Mouse (Mus musculus) yolk sac, embryonic 10.5 days (tissue): ENCODE results near the gene Tcerg1l.

Source experiments
- DNase-seq: peaks from one replicate; pipeline ENCODE4 v3.0.0-alpha.2; 2017; ENCODE audit warnings: low spot score

Tcerg1l gene

DNA sequence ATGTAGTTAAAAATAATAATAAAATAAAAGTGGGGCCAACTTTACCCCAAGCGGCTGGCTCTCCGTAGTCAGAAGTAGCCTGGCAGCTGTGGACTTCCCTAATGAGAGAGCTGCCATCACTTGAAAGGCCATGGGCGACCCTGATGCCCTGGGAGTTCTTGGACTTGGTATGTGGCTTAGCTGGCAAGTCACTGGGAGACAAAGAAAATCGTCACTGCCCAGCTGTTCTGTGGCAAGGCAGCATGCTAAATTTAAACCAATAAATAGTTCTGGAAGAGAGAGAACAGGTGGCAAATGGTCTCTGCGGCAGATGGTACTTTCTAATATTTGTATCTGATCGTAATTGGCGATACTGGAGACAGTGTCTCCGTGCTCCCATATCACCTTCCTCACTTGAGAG lies 40.1 kb downstream of the Tcerg1l start:
- no peak for DNase-seq

DNA sequence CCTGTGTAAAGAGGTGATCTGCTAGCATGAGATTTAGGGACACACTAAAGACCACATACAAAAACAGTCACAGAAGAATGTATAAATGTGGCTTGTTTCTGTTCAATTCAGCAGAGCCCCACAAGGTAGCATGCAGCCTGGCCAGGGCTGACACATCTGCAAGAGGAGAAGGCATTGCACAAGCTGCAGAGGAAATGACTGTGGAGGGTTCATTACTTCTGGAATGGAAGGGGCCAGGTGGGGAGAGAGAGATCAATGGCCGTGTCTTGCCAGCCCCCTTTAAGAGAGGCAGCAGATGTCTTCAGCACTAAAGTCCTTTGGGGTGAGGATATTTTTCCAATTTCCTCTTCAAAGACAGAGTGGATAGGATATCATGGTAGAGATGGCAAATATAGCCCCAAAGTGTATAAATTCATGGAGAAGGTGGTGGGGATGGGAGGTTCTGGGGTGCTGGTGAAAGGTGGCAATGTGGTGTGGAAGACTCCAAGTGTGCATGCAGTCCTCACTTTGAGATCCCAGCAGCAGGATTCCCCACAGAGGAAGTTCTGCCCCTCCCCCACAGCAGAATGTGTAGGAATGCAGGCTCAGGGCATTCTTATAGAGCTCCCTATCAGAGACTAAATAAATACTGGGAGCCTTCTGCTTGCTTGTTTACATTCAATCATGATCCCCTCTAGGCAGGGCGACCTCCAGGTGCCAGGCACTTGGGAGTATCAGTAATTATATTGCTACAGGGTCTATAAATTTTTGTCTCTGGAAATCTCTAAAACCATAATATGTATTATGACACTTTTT lies 40.7 kb downstream of the Tcerg1l start:
- DNase-seq, result peak; percentile 42

DNA sequence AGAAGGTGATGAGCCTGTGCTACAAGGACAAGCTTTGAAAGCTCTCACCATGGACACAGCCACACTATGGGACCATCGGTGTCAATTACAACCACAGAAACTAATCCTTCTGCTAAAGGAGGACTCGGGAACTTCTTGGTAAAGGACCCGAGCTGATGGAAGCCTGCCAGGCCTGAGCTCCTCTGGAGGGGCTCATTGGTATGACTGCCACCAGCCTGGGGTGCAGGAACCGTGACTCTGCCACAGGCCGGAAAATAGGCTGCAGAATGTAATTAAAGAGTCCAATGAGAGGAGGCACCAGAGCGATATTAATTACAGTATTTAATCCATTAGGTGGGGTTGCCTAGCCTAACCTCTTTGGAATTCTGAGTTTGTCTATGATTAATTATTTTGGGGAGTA lies 52.1 kb downstream of the Tcerg1l start:
- no peak for DNase-seq

DNA sequence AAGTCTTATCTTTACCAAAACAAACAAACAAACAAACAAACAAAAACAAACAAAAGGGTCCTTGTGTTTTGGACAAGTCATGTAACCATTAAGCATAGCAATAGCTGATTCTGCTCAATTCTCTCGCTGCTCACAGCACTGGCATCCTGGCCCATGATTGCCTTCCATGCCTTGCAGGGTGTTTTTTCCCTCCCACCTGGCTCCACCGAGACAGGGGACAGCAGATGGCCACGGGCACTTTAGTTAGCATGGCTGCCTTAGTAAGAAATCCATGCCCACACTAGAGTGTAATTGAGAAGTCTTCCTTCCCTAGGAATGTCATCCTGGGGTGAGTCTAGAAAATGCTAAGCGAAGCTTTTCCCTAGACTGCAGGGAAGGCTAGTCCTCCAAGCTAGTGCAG lies 59.1 kb downstream of the Tcerg1l start:
- DNase-seq, result no peak

DNA sequence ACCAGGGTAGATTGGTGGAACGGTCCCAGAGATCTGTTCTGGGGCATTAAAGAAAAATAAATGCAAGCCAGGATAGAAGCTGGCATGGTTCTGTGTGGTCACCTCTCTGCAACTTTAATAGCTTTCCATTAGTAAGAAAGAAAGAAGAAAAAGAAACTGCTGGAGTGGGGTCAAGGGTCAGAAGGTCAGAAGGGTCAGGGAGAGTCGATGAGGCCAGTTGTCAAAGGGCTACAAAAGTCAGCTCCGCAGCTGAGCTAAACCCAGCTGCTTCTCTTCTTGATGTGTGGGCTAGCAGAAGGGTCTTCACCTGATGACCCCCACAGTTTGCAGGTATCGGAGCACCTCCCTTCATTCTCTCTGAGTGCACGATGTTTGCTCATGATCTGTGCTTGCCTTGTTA lies 59.6 kb downstream of the Tcerg1l start:
- DNase-seq, result no peak

DNA sequence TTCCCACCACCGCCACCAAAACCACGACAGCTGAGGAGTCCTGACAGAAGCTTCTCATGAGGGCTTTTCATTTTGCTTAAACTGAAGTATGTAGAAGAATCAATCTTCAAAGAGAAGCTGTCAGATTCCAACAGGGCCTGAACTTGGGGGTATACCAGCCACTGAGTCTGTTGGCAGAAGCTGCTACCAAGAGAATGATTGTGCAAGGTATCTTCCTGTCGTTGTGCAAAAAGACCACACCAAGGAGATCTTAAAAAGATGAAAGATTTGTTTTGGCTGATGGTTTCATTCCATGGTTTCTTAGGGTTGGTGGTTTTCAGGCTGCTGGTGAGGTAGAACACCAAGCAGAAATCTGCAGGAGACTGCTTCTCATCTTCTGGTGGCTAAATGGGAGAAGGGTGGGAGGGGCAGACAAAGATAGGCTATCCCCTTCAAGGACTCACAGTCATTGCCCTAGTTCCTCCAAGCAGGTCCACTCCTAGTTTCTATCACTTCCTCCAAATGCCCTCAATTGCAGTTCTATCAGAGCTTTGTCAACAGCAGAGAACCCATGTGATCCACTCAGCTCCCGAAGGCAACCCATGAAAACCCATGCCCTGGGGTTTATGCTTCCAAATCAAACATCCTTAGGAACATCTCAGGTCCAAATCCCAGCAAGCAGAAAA lies 64.9 kb downstream of the Tcerg1l start:
- no peak for DNase-seq

DNA sequence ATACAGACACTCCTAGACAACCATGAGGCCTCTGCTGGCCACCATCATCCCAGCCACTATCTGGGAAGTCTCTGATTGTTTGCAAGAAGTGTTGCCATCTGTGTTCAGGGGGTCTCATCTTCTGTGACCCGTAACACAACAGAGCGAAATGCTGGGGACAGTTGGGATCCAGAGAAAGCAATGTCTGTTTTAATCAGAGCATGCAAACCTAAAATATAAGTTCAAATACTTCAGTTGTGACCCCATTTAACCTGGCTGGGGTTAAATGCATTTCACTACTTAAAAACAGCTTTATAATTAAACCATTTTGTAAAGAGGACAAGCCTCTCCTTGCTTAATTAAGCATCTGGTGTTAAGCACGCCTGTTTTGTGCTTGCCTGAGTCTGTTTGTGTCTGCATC lies 66.3 kb downstream of the Tcerg1l start:
- no peak for DNase-seq

DNA sequence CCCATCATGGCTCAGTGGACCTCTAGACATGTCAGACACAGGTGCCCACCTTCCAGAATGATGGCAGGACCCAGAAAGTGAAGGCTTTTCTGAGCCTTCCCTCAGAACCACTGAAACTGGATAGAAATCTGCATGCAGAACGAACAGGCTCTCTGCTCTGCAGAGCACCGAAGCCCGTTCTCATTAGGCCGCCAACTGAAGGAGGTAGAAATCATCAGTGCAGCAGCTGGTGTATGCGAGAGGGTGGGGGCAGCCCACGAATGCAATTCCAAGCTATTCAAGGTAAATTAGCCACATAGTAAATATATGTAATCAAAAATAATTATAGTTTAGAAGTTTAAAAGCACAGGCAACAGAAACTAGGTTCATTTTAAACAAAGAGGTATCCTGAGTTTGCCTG lies 68.9 kb downstream of the Tcerg1l start:
- no peak for DNase-seq

DNA sequence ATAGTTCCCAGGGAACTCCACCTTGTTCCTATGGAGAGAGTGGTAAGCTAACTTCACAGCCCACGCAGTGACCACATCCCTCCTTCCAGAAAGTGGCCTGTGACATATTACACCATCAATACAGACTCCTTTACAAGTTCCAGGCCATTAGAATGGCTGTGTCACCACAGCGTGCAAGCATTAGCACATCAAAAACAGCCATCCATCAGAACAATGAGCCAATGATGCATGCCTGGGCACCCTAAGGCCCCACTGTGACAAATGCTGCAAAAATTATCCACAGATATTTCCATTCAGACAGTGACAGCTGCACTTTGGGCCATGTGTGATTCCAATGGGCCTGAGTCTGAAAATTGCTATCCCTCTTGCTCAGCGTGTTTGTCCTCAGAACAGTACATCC lies 70.8 kb downstream of the Tcerg1l start:
- no peak for DNase-seq

DNA sequence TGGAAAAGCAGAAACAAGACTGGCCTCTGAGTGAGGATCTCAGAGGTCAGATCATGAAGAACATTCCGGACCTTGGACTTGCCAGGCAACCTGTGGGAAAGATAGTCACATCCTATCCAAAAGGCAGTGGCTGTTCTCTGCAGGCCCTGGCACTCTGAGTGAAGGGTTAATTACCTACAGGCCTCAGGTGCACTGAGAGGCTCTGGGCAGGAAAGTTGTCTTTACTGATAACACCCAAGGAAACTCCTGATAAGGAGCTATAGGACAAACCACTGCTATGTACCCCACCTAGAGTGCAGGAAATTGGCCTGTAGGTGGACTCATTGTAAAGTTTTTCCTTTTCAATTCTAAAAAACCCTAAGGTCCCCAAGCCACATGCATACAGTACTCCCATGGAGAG lies 83.8 kb downstream of the Tcerg1l start:
- no peak for DNase-seq

DNA sequence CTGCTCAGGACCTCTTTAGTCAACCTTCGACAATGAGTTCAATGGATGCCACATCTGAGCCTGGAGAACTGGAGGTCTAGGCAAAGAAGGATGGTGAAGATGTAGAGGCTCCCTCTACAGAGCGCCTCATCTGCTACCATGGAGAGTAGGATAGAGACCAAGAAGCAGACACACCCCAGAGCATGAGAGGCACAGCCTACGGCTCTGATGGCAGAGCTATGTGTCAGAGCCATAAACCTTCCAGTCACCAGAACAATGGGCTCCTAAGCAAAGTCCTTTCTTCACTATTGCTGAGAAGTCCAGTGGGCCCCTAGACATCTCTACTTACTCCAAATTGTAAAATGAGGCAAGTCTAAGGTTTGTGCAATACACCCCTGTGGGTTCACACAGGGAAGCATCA lies 91.4 kb downstream of the Tcerg1l start:
- DNase-seq, result no peak

DNA sequence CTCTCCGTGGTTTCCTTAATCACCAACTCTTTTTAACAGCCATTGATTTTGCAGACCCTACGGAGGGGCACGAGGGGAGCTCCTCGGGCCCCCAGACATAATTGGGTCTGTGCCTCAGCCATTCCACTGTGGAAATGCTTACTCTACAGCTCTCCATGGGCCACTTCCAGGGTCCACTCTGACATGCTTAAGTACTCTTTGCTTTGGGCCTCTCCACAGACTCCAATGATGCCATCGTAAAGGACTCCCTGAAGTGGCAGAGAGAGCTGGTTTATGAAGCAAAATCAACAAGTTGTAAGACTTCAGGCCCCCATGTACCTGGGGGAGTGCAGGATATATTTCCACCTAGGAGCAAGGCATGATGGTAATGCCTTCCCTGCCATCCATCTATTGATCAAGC lies 112.7 kb downstream of the Tcerg1l start:
- DNase-seq, result no peak

DNA sequence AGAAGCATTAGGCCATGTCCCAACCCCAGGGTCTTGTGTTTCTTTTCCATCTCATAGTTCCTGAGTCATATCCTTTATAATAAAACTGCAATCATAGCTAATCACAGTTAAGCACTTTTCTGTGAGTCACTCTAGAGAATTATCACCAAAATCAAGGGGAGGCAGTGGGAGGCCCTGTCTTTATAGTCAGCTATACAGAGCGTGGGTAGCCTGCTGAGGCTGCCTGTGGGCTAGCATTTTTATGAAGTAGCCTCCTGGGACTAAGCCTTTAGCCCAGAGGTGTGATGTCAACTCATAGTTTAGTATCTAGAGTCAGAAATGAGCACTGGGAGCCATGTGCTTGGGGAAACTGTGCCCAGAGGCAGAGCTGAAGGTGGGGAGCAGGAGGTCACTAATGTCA lies 122.3 kb downstream of the Tcerg1l start:
- DNase-seq, result no peak

DNA sequence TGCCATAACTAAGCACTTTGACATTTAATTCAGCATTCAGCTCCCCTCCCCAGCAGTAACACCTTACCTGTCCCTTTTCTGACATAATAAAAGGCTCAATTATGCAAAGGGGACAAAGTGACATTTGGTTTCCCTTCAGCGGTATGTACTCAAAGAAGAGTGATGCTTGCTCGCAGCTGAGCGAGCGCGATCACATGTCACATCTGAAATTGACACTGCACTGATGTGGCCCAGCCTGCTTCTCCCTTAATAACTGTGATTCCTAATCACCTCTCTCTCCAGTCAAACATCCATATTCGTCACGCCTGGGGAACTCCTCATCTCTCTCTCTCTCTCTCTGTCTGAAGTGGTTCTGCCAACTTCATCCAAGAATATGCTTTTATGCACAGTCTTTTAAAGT lies 126.2 kb downstream of the Tcerg1l start:
- no peak for DNase-seq

DNA sequence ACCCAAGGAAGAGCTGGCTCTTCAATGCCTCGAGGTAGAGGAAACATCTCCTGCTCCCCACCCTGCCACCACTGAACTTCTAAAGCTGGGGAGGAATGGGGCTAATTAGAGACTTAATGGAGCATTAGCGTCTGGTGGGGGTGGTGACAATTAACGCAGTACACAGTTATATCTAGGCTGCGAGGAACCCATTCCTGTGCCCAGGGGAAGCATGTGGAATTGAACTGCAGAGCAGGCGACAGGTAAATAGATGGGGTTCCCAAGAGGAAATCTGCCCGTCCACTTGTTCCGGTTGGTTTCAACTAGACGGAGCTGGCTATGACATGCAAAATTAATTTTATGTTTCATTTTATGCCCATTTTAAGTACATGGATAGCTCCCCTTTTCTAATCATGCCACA lies 128.1 kb downstream of the Tcerg1l start:
- no peak for DNase-seq

DNA sequence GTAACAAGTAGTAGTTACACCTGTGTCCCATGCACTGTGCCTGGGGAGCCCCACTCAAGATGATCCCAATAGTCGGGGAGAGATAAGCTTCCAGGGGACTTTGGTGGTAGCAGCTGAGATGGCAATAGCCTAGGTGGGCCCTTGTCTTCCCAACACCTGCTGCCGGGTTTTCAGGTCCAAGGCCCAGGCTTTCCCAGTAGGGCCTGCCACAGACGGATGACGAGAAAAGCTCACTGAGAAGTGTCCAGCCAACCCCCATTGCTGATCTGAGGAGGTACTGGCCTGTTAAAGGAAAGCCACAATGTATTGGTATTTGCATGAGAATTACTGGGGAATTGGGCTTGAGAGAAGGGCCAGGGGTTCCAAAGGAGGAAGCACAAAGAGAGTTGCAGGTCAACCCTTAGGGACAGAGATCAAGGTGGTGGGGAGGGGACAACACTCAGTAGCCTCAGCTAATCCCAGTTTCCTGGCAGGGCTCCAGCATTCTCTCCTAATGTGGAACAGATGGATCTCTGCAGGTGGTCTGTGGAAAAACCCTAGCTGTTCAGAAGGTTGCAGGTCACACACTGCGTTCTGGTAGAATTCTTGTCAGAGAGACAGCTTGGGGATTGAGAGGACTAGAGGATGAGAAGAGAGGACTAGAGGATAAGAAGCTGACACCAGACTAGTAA lies 129.4 kb downstream of the Tcerg1l start:
- no peak for DNase-seq

DNA sequence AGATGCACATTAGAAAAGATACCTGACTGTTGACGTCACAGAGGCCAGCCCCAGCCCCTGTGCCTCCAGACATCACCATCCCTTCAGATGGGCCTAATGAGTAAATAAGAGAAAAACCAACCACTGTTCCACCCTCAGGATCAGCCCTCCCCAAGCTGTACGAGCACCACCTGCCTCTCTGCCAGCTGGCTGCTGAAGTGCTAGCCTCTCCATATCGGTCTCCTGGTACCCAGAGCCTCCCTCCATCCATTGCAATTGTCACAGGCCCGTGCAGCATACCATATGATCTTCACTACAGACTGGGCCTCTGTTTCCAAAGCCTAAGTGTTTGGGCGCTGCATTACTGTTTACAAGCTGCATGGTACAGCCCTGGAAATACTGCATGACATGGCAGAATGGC lies 148.9 kb downstream of the Tcerg1l start:
- DNase-seq, result no peak

DNA sequence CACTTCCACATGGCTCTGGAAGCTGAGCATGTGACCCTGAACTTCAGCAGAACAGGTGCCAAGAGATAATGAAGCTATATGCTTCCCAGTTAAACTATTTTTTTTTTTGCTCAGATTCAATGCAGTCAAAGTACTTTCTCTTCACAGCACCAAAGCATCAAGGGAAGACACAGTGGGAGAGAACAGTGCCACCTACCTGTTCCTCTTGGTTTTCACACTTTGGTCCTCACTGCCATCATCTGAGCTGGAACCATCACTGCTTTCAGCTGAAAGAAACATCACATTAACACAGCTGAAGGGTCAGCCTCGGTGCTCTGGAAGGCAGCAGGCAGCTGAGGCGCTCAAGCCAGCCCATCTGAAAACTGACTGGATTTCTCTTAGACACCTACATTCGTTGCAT lies 149.4 kb downstream of the Tcerg1l start:
- no peak for DNase-seq

DNA sequence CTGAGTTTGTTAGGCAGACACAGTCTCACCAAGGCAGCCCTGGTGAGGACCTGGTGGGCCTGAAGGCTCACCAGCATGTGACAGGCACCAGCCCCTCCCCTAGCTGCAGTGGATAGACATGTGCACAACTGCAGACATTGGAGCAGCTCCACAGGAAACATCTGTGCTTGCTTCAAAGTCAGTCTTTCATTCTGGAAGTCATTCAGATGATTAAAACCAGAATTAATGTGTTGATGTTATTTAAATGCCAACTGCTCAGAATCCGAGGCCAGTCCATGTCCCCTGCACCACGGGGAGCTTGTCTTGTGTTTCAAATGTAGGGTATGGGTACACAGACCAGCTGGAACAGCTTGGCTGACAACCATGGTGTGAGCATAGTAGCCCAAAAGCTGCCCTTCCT lies 150.8 kb downstream of the Tcerg1l start:
- no peak for DNase-seq

DNA sequence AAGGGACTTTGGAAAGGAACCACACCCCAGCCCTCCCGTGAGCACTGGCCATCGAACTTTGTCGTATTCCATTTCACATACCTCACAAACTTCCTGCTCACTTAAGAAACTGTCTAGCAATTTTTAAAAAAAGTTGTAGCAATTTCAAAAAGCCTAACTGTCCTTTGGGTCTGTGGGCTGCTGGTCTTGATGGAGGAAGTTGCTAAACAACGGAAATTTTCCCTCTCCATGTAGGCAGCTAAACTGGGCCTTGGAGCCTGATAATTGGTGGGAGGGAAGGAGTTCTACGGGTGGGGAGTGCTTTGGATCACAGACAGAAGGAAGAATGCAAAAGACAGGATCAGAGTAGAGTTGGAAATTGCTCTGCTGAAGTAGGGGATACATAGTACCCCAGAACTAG lies 155.3 kb downstream of the Tcerg1l start:
- DNase-seq, result no peak

DNA sequence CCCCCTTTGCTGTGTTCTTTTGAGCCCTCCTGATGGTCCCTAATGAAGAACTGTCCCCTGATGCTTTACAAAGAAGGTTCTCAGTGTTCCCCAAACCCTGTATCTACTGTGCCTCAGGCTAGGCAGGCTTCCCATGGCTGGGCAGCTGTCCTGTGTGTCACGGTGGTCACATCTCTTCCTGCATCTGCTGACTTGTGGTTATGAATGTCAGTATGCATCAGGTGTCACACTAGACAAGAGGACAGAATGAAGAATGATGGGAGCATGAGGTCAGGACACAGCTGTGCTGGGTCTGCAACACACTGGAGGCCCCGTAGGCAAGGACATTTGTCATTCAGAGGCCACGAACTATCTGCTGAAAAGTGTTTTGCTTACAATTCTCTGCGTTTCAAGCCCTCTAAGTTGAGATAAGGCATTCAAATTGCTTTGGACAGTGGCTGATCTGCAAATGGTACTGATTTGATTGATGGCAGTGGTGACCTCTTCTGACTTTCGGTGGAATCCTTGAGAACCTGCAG lies 159.8 kb downstream of the Tcerg1l start:
- DNase-seq, result no peak

DNA sequence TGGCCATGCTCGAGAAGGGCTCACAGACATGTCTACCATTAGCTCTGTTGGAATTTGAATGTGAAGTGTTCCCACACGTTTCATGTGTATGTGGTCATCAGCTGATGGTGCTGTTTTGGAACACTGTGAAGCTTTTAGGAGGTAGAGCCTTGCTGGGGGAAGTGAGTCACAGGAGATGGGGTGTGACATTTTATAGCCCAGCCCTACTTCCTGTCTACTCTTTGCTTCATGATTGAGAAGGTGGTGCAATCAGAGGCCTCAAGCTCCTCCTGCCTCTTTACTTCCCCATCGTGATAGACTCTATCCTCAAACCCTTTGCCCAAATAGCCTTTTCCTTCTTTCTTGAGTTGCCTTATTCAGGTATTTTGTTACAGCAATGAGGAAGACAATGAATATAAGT lies 173.3 kb downstream of the Tcerg1l start:
- no peak for DNase-seq

DNA sequence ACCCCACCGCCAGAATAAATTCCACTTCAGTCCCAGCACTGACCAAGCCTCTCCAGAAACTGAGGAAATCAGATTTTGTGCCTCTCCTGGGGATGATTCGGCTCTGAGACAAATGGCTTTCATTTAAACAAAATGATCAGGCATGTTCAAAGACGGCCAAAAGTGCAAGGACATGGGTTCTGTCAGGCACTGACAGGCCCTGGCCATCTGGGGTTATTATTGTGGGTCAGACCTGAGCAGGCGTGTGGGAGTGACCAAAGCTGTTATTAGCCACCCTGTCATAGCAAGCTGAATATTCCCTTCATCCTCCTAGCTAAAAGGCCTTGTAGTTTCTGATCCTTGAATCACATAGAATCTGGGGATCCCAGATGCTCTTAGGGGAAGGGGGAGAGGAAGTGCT lies 174.6 kb downstream of the Tcerg1l start:
- no peak for DNase-seq
